Mouse (Mus musculus) brain, adult 2 months (tissue): Measurements from ENCODE around the gene Ddx49.

Experiments
- DNase-seq: peaks from one replicate; pipeline ENCODE4 v3.0.0; 2011; ENCODE audit warnings: low read depth, low spot score

The Ddx49 gene

DNA sequence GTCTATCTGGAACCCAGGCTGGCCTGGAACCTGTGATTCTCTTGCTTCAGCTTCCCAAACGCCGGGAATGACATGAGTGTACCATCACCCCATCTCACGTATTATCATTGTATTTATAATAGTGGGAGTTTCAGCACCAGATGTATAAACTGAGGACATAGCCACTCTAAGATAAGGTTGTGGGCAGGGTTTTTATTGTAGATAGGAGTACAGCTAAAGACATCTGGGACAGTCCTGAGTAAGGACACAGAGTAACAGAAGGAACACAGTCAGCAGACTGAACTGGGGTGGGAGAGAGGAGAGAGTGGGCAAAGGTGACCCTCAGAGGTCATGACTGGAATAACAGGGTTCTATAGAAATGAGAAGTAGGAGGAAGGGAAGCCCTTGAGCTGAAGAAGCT lies 34.6 kb downstream of the Ddx49 start:
- no peak for DNase-seq

DNA sequence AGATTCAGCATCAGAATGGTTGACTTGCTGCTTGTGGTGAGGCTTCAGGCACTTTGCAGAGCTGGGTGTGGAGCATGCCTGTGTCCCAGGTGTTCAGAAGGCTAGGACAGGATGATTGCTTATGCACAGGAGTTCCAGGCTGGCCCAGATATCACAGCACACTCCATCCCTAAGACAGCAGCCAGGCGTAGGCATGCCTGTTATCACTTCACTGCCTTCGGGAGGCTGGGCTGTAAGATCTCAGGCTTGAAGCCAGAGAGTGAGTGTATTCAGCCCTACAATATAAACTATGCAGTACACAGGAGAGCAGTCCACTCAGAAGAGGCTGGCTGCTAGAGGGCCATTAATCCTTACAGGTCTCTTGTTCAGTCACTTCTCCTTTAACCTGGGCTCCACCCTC lies 43.2 kb downstream of the Ddx49 start:
- DNase-seq = peak; percentile 40

DNA sequence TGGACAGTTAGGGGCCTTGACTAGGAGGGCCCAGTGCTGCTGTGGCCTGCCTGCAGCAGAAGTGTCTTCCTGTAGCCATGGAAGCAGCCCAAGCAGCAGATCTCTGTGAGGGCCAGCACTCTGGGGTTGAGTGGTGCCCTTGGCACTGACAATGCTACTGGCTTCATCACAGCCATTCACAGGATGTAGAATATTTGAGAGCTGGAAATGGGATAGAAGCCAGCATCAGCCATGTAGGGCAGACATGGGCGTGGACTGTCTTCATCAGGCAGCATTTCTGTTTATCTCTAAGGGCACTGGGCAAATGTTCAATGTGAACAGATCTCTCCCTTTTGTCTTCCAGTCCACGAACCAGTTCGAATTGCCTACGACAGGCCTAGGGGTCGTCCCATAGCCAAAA lies 43.7 kb downstream of the Ddx49 start:
- peak; percentile 43 for DNase-seq

DNA sequence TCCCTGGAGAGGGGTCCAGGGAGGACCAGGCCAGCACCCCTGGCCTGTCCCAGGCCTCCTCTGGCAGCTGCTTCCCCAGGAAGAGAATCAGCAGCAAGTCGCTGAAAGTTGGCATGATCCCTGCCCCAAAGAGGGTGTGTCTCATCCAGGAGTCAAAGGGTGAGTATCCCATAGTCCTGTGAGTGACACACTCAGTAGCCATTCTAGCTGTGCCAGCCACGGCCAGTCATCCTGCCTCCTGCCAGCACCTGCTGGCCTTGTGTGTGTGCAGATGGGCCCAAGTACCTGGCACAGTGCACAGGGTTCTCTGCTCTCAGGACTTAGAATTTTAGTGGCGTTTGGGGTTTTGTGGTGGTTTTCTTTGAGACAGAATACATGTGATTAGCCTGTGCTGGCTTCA lies 44.8 kb downstream of the Ddx49 start:
- DNase-seq = peak; percentile 74

DNA sequence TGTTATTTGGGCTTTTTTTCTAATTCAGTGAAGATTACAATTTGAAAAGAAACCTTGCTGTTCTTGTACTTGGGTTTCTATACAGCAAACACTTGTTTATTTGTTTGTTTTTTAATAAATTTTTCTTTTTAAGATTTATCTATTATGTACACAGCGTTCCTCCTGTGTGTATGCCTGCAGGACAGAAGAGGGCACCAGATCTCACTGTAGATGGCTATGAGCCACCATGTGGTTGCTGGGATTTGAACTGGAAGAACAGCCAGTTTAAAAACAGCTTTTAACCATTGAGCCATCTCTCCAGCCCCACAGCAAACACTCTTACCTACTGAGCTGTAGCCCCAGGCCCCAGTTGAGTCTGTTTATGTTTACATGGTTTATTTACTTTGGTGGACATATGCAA lies 47.7 kb downstream of the Ddx49 start:
- DNase-seq = no peak

DNA sequence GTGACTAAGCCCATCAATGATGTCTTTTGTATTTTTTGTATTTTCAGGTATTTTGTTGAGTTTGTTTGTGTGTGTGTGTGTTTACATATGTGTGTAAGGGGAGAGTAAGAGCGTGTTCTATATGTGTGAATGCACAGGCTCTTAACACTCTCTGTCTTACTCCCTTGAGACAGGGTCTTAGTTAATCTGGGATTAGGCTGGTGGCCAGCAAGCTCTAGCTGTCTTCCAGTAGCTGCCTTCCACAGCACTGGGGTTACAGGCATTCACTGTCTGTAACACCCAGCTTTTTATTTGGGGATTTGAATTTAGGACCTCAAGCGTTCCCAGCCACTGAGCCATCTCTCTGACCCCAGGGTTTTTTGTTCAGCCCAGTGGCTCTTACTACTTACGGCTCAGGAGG lies 54.4 kb downstream of the Ddx49 start:
- no peak for DNase-seq

DNA sequence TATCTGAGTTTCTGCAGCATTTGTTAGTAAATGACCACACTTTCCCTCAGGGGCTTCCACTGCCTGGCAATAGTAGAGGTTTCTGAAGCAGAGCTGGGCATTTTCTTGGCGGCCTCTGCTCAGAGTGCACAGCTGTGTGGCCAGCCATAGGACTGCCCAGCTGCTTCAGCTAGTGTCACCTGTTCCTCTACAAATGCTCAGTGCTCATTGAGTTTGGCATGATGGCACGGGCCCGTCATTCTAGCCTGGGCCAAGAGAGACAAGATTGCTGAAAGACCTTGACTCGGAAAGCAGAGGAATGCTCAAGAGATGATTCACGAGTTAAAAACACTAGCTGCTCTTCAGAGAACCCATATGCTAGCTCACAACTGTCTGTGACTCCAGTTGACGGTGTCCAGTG lies 55.7 kb downstream of the Ddx49 start:
- no peak for DNase-seq
